Mouse (Mus musculus): Measurements from ENCODE around the gene Ube2c. TPM values are rescaled to one million over a fixed set of nuclear protein-coding genes. Genes with fewer than 3 reads are reported as not detected.

Ube2c gene
- polyA plus RNA-seq, 1 experiment from 2014 or later = 559 TPM

- no peak for ATAC-seq (ENCODE audit: low FRiP score, low TSS enrichment)
- Histone ChIP-seq H3K9me3 (ENCODE audit: control insufficient read depth, low read length) (no peaks in the 10 kb centered on the region), H3K27me3 (ENCODE audit: control insufficient read depth, insufficient read depth, low read length) (no peaks in the 10 kb centered on the region), H3K4me2 (replicated peaks; ENCODE audit: low read depth, low read length) (peak overlapping the region; percentile 51), H3K36me3 (ENCODE audit: control insufficient read depth, insufficient read depth, low read length) (peaks cover 47% of the 10 kb centered on the region), H3K4me3 (ENCODE audit: low read length) (peak overlapping the region; percentile 75), H3K27ac (ENCODE audit: low read depth, low read length) (no peak overlapping the region), H3K9ac (ENCODE audit: low read depth, low read length) (peak overlapping the region; percentile 68), H3K4me1 (ENCODE audit: control insufficient read depth, insufficient read depth, low read length) (peaks cover 14% of the 10 kb centered on the region)
- 77% methylated on average over 8 of the region's 8 CpGs for WGBS
These were observed 1.4 kb downstream of the Ube2c start for GRCm38 (mm10) chr2:164771123-164771522.

GRCm38 (mm10) chr2:164773229-164773988 lies 3.7 kb downstream of the Ube2c start:
- H3K9ac ChIP-seq (ENCODE audit: low read depth, low read length) = no peak overlapping the region
- H3K4me1 ChIP-seq (ENCODE audit: control insufficient read depth, insufficient read depth, low read length) = peaks cover 14% of the 10 kb centered on the region
- no peak overlapping the region for H3K27ac ChIP-seq (ENCODE audit: low read depth, low read length)
- no peaks in the 10 kb centered on the region for H3K9me3 ChIP-seq (ENCODE audit: control insufficient read depth, low read length)
- H3K4me3 ChIP-seq (ENCODE audit: low read length) = no peak overlapping the region
- 81% methylated on average over 14 of the region's 14 CpGs for WGBS
- H3K4me2 ChIP-seq (replicated peaks; ENCODE audit: low read depth, low read length) = no peak overlapping the region
- no peaks in the 10 kb centered on the region for H3K27me3 ChIP-seq (ENCODE audit: control insufficient read depth, insufficient read depth, low read length)
- H3K36me3 ChIP-seq (ENCODE audit: control insufficient read depth, insufficient read depth, low read length) = peaks cover 25% of the 10 kb centered on the region
- no peak for ATAC-seq (ENCODE audit: low FRiP score, low TSS enrichment)

GRCm38 (mm10) chr2:164773989-164774364 lies 4.3 kb downstream of the Ube2c start:
- no peak overlapping the region for H3K4me2 ChIP-seq (replicated peaks; ENCODE audit: low read depth, low read length)
- ATAC-seq (ENCODE audit: low FRiP score, low TSS enrichment) = no peak
- H3K36me3 ChIP-seq (ENCODE audit: control insufficient read depth, insufficient read depth, low read length) = peaks cover 25% of the 10 kb centered on the region
- no peak overlapping the region for H3K4me3 ChIP-seq (ENCODE audit: low read length)
- H3K9me3 ChIP-seq (ENCODE audit: control insufficient read depth, low read length) = no peaks in the 10 kb centered on the region
- 87% methylated on average over 5 of the region's 5 CpGs for WGBS
- H3K4me1 ChIP-seq (ENCODE audit: control insufficient read depth, insufficient read depth, low read length) = peaks cover 14% of the 10 kb centered on the region
- no peak overlapping the region for H3K27ac ChIP-seq (ENCODE audit: low read depth, low read length)
- H3K27me3 ChIP-seq (ENCODE audit: control insufficient read depth, insufficient read depth, low read length) = no peaks in the 10 kb centered on the region
- H3K9ac ChIP-seq (ENCODE audit: low read depth, low read length) = no peak overlapping the region

- no peak for ATAC-seq (ENCODE audit: low FRiP score, low TSS enrichment)
- H3K27ac ChIP-seq (ENCODE audit: low read depth, low read length) = no peak overlapping the region
- H3K4me1 ChIP-seq (ENCODE audit: control insufficient read depth, insufficient read depth, low read length) = peaks cover 11% of the 10 kb centered on the region
- H3K36me3 ChIP-seq (ENCODE audit: control insufficient read depth, insufficient read depth, low read length) = peaks cover 22% of the 10 kb centered on the region
- no peaks in the 10 kb centered on the region for H3K27me3 ChIP-seq (ENCODE audit: control insufficient read depth, insufficient read depth, low read length)
- no peak overlapping the region for H3K4me2 ChIP-seq (replicated peaks; ENCODE audit: low read depth, low read length)
- H3K9ac ChIP-seq (ENCODE audit: low read depth, low read length) = no peak overlapping the region
- WGBS = 82% methylated on average over 6 of the region's 6 CpGs
- no peaks in the 10 kb centered on the region for H3K9me3 ChIP-seq (ENCODE audit: control insufficient read depth, low read length)
- no peak overlapping the region for H3K4me3 ChIP-seq (ENCODE audit: low read length)
These were observed 6.4 kb downstream of the Ube2c start for GRCm38 (mm10) chr2:164776130-164776529.

- no peak overlapping the region for H3K4me3 ChIP-seq (ENCODE audit: low read length)
- H3K4me1 ChIP-seq (ENCODE audit: control insufficient read depth, insufficient read depth, low read length) = peaks cover 5% of the 10 kb centered on the region; the same call in 1 of the 2 replicates
- no peak for ATAC-seq (ENCODE audit: low FRiP score, low TSS enrichment)
- no peaks in the 10 kb centered on the region for H3K27me3 ChIP-seq (ENCODE audit: control insufficient read depth, insufficient read depth, low read length)
- H3K9ac ChIP-seq (ENCODE audit: low read depth, low read length) = no peak overlapping the region
- no peaks in the 10 kb centered on the region for H3K9me3 ChIP-seq (ENCODE audit: control insufficient read depth, low read length)
- WGBS = 65% methylated on average over 17 of the region's 17 CpGs
- H3K36me3 ChIP-seq (ENCODE audit: control insufficient read depth, insufficient read depth, low read length) = peaks cover 16% of the 10 kb centered on the region
- H3K27ac ChIP-seq (ENCODE audit: low read depth, low read length) = no peak overlapping the region
- H3K4me2 ChIP-seq (replicated peaks; ENCODE audit: low read depth, low read length) = no peak overlapping the region
These were observed 7.1 kb downstream of the Ube2c start for GRCm38 (mm10) chr2:164776801-164777200.

GRCm38 (mm10) chr2:164777246-164778014 lies 7.7 kb downstream of the Ube2c start:
- no peak overlapping the region for H3K4me2 ChIP-seq (replicated peaks; ENCODE audit: low read depth, low read length)

GRCm38 (mm10) chr2:164778015-164778287 lies 8.3 kb downstream of the Ube2c start:
- H3K9me3 ChIP-seq (ENCODE audit: control insufficient read depth, low read length) = no peaks in the 10 kb centered on the region
- no peaks in the 10 kb centered on the region for H3K4me1 ChIP-seq (ENCODE audit: control insufficient read depth, insufficient read depth, low read length)
- no peaks in the 10 kb centered on the region for H3K27me3 ChIP-seq (ENCODE audit: control insufficient read depth, insufficient read depth, low read length)
- ATAC-seq (ENCODE audit: low FRiP score, low TSS enrichment) = no peak
- no peak overlapping the region for H3K9ac ChIP-seq (ENCODE audit: low read depth, low read length)
- no peak overlapping the region for H3K4me3 ChIP-seq (ENCODE audit: low read length)
- no peak overlapping the region for H3K27ac ChIP-seq (ENCODE audit: low read depth, low read length)
- peaks cover 5% of the 10 kb centered on the region; the same call in 1 of the 2 replicates for H3K36me3 ChIP-seq (ENCODE audit: control insufficient read depth, insufficient read depth, low read length)
- whole genome bisulfite sequencing = 94% methylated on average over 11 of the region's 11 CpGs
- H3K4me2 ChIP-seq (replicated peaks; ENCODE audit: low read depth, low read length) = no peak overlapping the region

More at GRCm38 (mm10) chr2:164777246-164778014, 7.7 kb downstream of the Ube2c start:
- Histone ChIP-seq H3K36me3 (ENCODE audit: control insufficient read depth, insufficient read depth, low read length) (peaks cover 10% of the 10 kb centered on the region; the same call in 1 of the 2 replicates), H3K27ac (ENCODE audit: low read depth, low read length) (no peak overlapping the region), H3K27me3 (ENCODE audit: control insufficient read depth, insufficient read depth, low read length) (no peaks in the 10 kb centered on the region), H3K4me3 (ENCODE audit: low read length) (no peak overlapping the region), H3K9me3 (ENCODE audit: control insufficient read depth, low read length) (no peaks in the 10 kb centered on the region), H3K9ac (ENCODE audit: low read depth, low read length) (no peak overlapping the region), H3K4me1 (ENCODE audit: control insufficient read depth, insufficient read depth, low read length) (no peaks in the 10 kb centered on the region)
- ATAC-seq (ENCODE audit: low FRiP score, low TSS enrichment) = no peak
- 83% methylated on average over 30 of the region's 30 CpGs for WGBS

- no peak overlapping the region for H3K27ac ChIP-seq (ENCODE audit: low read depth, low read length)
- H3K4me3 ChIP-seq (ENCODE audit: low read length) = no peak overlapping the region
- H3K4me1 ChIP-seq (ENCODE audit: control insufficient read depth, insufficient read depth, low read length) = no peaks in the 10 kb centered on the region
- WGBS = 74% methylated on average over 7 of the region's 7 CpGs
- H3K9ac ChIP-seq (ENCODE audit: low read depth, low read length) = no peak overlapping the region
- H3K9me3 ChIP-seq (ENCODE audit: control insufficient read depth, low read length) = no peaks in the 10 kb centered on the region
- H3K4me2 ChIP-seq (replicated peaks; ENCODE audit: low read depth, low read length) = no peak overlapping the region
- ATAC-seq (ENCODE audit: low FRiP score, low TSS enrichment) = no peak
- no peaks in the 10 kb centered on the region for H3K36me3 ChIP-seq (ENCODE audit: control insufficient read depth, insufficient read depth, low read length)
- no peaks in the 10 kb centered on the region for H3K27me3 ChIP-seq (ENCODE audit: control insufficient read depth, insufficient read depth, low read length)
These were observed 9.1 kb downstream of the Ube2c start for GRCm38 (mm10) chr2:164778809-164779208.

GRCm38 (mm10) chr2:164779481-164780086 lies 9.9 kb downstream of the Ube2c start, which contains the start of gene Tnnc2:
Tnnc2 (minus strand) TSS chr2:164779967.
- H3K27ac ChIP-seq (ENCODE audit: low read depth, low read length) = no peak within 1 kb of the TSS
- no peak within 1 kb of the TSS for H3K9ac ChIP-seq (ENCODE audit: low read depth, low read length)
- peaks cover under 1% of the 10 kb centered on the region; the same call in 1 of the 2 replicates for H3K4me1 ChIP-seq (ENCODE audit: control insufficient read depth, insufficient read depth, low read length)
- H3K4me3 ChIP-seq (ENCODE audit: low read length) = no peak within 1 kb of the TSS
- H3K27me3 ChIP-seq (ENCODE audit: control insufficient read depth, insufficient read depth, low read length) = no peaks in the 10 kb centered on the region
- no peak for ATAC-seq (ENCODE audit: low FRiP score, low TSS enrichment)
- no peaks in the 10 kb centered on the region for H3K9me3 ChIP-seq (ENCODE audit: control insufficient read depth, low read length)
- H3K36me3 ChIP-seq (ENCODE audit: control insufficient read depth, insufficient read depth, low read length) = no peaks in the 10 kb centered on the region
- H3K4me2 ChIP-seq (replicated peaks; ENCODE audit: low read depth, low read length) = no peak within 1 kb of the TSS
- WGBS = 68% methylated on average over 8 of the region's 8 CpGs

Measured in kidney, embryonic 14.5 days (tissue).